Mouse (Mus musculus) brown adipose tissue, adult 24 weeks (tissue): Measurements from ENCODE around the gene Bet1. TPM values are rescaled to one million over a fixed set of nuclear protein-coding genes. Genes with fewer than 3 reads are reported as not detected.
A peak's percentile ranks its signal among the peaks of the same experiment; 100 is the strongest.

Experiments
- H3K27ac ChIP-seq: fragments of 200-500 bp; replicated peaks from 2 replicates; pipeline ENCODE4 v1.5.1; 2012; ENCODE audit warnings: low read depth, mild to moderate bottlenecking, low read length
- H3K4me1 ChIP-seq: fragments of 200-500 bp; 2 replicates; pipeline ENCODE4 v1.6.1; 2012; ENCODE audit warnings: low read length, mixed read lengths; ENCODE audit not compliant: control insufficient read depth, insufficient read depth, insufficient read length
- H3K4me3 ChIP-seq: fragments of 200-500 bp; 2 replicates; pipeline ENCODE4 v1.5.1; 2012; ENCODE audit warnings: low read depth, mild to moderate bottlenecking, low read length, moderate library complexity; ENCODE audit not compliant: insufficient read depth
- polyA plus RNA-seq: library from polyadenylated mRNA; stranded (reverse); fragments of >200 nt; gene quantifications from 2 replicates; pipeline ENCODE4 v1.2.4, GENCODE M21; 2012; ENCODE audit not compliant: missing spikeins, insufficient read depth, insufficient read length

Bet1 gene
- polyA plus RNA-seq = 69.9 and 74.4 TPM in 2 replicates

DNA sequence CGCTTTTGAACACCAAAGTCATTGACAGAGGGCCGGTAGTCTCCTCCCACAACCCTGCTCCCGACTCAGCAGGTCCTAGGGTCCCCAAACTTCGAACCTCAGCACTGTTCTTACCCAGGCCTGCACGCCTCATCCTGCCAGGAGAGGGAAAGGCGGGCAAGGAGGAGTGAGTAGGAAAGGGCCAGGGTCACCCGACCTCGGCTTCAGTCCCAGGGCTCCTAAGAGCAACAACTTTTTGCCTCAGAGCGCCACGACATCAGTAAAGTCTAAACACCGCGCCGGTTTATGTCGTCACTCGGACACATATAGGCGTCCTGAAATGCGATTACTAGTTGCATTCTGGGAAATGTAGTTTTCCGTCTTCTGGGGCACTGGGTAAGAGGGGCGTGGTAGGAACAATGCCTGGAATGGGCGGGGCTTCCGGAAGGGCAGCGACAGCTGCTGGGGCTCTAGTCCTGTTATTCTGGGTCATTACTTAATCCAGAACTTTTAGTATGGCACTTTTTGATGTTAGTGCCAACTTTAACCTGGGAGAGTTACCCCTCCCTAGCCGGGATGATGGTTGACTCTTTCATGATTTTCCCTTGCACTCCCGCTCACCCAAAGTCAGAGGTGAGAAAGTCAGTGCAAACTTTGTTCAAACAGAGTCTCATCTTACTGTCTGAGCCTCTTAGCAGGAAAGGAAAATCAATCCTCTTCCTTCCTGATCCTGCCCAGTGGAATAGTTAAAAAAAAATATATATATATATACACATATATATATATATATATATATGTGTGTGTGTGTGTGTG is at the start of gene Bet1:
Bet1 (minus strand) TSS at position 310 of the 792 bp plus-strand sequence.
- peak within 1 kb of the TSS; percentile 97 for H3K4me3 ChIP-seq

DNA sequence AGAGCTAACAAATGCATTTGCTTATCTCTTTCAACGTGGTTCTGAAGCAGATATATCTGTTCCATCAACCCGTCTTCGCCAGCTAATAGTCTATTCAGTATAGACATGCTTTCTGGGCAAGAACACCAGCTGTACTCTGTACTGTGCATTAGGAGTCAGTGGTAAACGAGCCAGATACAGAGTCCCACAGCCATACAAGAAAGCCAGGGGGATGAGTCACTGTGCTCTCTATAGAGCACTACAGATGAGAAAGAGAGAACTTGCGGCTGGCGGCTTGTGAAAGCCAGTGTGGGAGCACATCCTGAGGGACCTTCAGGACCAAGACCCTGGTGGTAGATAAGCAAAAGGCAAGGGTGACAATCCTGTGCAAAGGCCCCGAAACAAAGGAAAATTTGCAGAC is 45.5 kb upstream of the Bet1 start:
- Histone ChIP-seq H3K27ac (no peak overlapping the region), H3K4me1 (no peaks in the 10 kb centered on the region), H3K4me3 (no peak overlapping the region)

More for the DNA sequence above, at the start of gene Bet1:
- peak within 1 kb of the TSS; percentile 77 for H3K27ac ChIP-seq
- peaks cover 2% of the 10 kb centered on the region; the same call in 1 of the 2 replicates for H3K4me1 ChIP-seq

DNA sequence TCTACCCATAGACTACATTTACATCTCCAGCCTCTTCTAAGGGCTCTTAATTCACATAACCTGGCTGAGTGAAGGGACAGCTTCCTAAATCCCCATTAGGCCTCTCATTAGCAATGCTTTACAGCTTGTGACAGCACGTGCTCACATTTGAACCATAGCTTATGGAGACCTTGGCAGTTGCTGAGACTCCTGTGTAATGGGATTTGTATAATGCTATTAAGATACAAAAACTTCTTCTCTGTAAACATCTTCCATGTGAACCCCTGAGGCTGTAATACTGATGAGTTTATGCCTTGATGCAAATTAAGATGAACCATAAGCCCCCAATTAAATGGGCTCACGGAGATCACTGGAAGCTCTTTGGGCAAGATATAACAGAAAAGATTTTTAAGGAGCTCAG is 44.4 kb upstream of the Bet1 start:
- H3K4me1 ChIP-seq = no peaks in the 10 kb centered on the region
- H3K27ac ChIP-seq = no peak overlapping the region
- H3K4me3 ChIP-seq = no peak overlapping the region

DNA sequence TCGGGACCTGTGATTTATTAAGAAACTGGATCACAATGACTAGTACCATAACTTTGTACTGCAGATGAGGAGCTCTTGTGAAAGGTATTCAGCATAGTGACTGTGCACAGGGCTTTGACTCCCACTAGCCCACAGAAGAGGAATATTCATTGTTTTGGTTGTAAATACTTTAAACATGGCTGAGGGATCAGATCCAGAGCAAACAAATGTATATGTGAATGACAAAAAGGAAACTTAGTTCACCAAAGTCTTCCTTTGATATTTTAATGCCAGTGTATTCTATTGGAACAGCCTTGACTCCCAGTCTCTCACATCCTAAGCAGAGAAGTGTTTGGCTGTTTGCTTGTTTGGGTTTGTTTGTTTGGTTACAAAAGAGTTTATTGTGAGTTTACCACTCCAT is 31.8 kb upstream of the Bet1 start:
- Histone ChIP-seq H3K4me1 (no peaks in the 10 kb centered on the region), H3K4me3 (no peak overlapping the region), H3K27ac (no peak overlapping the region)

DNA sequence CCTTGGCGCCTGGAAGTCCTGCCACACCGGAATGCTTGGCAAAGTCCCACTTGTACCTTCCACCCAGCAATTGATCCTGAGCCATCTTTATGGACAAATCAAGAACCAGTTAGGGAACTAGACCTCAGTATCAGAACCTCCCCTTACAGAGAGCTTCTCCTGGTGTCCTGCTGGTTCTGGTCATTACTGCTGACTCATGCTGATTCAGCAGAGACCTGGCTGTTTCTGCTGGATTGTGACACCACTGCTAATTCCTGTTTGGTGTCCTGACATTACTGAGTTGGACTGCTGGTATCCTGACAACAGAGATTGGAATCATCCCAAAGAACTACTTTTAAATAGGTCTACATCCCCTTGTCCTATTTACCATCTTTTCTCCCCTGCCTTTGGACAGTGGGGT is 3.7 kb upstream of the Bet1 start:
- H3K27ac ChIP-seq = no peak overlapping the region
- no peak overlapping the region for H3K4me3 ChIP-seq
- no peaks in the 10 kb centered on the region; the same call in 1 of the 2 replicates for H3K4me1 ChIP-seq

DNA sequence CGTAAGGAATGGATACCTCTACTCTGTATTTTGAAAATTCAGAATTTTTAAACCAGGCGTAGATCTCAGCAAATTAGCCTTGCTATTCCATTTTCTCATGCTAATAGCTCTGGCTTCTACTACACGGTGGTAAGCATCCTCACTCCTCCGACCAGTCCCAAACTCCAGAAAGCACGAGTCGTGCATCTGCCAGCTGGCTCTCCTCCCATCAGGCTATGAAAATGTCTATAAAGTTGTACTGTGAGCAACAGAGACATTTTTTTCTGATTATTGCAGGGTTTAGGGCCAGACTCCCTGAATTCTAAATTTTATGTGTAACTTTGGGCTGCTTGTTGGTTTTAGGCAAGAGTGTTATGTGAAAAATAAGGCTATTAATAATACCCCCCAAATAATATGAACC is 14.5 kb downstream of the Bet1 start:
- H3K4me1 ChIP-seq = no peaks in the 10 kb centered on the region
- H3K4me3 ChIP-seq = no peak overlapping the region
- H3K27ac ChIP-seq = no peak overlapping the region

DNA sequence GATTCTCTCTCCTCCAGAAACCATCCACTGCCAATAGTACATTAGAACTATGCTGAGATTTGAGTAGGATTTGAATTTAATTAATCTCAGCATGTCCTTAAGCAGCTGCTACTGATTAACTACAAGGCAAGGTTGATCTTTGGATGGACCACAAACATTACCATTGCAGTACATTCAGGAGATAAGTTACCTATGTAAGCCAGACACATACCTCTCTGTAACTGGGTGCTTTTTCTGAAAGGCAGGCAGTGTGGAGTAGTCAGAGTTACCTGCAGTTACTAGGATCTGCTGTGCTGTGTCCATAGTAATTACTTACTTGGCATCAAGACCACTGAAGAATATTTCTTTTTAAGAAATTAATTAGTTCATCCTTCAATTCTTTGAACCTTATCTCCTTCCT is 17.1 kb downstream of the Bet1 start:
- no peak overlapping the region for H3K4me3 ChIP-seq
- no peak overlapping the region for H3K27ac ChIP-seq

DNA sequence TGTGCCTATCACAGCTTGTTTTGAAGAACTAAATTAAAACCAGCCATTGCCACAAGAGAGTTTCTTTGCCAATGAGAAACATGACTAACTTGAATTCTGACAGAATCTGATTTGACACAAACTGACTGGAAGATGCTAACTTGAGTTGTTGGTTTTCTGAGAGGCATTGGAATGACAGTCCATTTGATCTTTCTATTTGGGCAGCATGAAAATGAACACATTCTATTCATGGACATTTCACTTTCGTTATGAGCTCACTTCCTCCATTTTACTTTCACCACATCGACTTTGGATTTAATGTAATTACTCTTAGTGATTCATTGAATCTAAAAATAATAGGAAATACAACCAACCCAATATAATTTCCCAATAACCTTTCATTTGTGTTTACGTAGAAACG is 32.4 kb downstream of the Bet1 start:
- H3K4me1 ChIP-seq = no peaks in the 10 kb centered on the region
- no peak overlapping the region for H3K4me3 ChIP-seq
- H3K27ac ChIP-seq = no peak overlapping the region

More for the DNA sequence above, 17.1 kb downstream of the Bet1 start:
- no peaks in the 10 kb centered on the region for H3K4me1 ChIP-seq

DNA sequence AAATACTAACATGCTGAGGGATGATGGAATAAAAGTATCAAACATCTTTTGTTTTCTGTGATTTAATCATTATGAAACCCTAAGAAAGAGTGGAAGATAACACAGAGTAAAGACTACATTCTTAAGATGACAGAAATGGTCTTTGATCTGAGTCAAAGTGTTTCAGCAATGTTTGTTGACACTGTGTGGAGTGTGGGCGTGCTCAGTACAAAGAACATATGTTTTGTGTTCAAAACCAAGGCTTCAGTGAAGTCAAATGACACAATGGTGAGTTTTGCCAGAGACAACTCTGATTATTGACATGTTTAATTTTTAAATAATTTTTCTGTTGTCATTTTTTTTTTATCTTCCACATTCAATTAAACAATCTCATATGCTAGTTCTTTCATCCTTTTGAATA is 33.9 kb downstream of the Bet1 start:
- H3K27ac ChIP-seq = no peak overlapping the region
- no peak overlapping the region for H3K4me3 ChIP-seq
- no peaks in the 10 kb centered on the region for H3K4me1 ChIP-seq

DNA sequence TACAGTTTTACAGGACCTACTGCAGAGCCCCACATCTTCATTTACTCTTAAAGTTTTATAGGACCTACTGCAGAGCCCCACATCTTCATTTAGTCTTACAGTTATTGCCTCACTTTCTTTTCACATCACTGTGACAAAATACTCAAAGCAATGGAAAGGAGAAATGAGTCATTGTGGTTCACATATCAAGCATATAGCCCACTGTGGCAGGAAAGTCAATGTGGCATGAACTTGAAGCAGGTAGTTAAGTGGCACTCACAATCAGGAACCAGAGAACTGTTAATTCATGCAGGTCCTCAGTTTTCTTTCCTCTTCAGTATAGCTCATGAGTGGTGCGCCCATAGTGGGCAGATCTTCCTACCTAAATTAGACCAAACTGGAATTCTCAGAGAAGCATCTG is 39.6 kb downstream of the Bet1 start:
- no peak overlapping the region for H3K27ac ChIP-seq
- H3K4me1 ChIP-seq = no peaks in the 10 kb centered on the region
- no peak overlapping the region for H3K4me3 ChIP-seq

DNA sequence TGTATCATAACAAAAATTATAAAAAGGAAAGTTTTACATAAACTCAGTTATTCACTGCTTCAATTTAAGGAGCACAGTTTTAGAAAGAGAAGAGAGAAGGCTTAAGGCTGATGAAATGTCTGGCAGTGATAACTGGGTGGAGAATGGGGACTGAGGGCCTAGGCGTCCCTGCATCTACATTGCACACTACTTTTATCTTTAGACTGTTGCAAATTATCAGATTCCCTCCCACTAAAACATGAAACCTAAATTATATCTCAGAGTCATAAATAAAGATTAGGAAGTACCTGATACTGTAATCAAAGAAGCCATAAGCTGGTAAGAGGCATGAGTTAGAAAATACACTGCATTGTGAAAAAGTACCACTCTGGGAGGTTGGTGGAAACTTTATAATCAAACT is 45.0 kb downstream of the Bet1 start:
- H3K27ac ChIP-seq = no peak overlapping the region
- no peak overlapping the region for H3K4me3 ChIP-seq
- H3K4me1 ChIP-seq = no peaks in the 10 kb centered on the region

DNA sequence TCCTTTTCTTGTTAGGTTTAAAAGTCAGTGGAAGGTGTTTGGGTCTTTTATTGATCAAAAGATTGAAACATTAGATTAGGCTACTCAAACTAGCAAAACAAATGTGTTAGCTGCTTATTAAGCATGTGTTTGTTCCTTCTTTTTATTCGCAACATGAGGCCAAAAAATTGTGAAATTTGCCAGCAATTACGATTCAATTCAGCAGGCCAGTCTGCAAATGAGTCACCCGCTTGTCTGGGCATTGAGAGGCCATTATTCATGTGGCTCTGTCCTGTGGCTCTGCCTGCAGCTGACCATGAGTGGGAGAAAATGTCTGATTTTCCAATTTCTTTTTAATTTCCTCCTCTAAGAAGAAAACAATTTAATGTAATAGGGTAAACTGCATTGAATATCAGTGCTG is 55.8 kb downstream of the Bet1 start:
- Histone ChIP-seq H3K27ac (no peak overlapping the region), H3K4me1 (no peaks in the 10 kb centered on the region), H3K4me3 (no peak overlapping the region)

Other genes starting within 250 kb of the Bet1 start
- 0.75 and 1.1 TPM in 2 replicates for gene Tfpi2, start 98.1 kb downstream of the Bet1 start, polyA plus RNA-seq
- not detected in 2 replicates for gene Gngt1, start 93.2 kb downstream of the Bet1 start, polyA plus RNA-seq
- gene Gng11, start 83.1 kb downstream of the Bet1 start, polyA plus RNA-seq = 82.4 and 105 TPM in 2 replicates